Comparison of ENCODE assay signal across 11 mouse cellular contexts in genomic region chr7:18884745-18885422, GRCm38 (mm10). TPM values are rescaled to one million over a fixed set of nuclear protein-coding genes. Genes with fewer than 3 reads are reported as not detected.
A peak's percentile ranks its signal among the peaks of the same experiment; 100 is the strongest.
DNase-seq lines count a peak whose midpoint lies in the region; ATAC-seq and TF ChIP-seq lines count a peak whose summit lies in the region.
"Had no signal": no experiment of that assay in that cellular context is flagged by ENCODE, and none has a peak within 500 bp of the region (broad histone marks: within the 10 kb centered on the region; RNA-seq: fewer than 3 reads in every experiment).

No protein-coding gene starts in this region.

- H3K27me3 ChIP-seq in embryonic facial prominence, embryonic 13.5 days: no peaks in the 10 kb centered on the region
- no peaks in the 10 kb centered on the region for H3K27me3 ChIP-seq in embryonic facial prominence, embryonic 10.5 days (replicated peaks; ENCODE audit: low read depth, poor library complexity, severe bottlenecking)
- H3K27me3 ChIP-seq: embryonic facial prominence, embryonic 12.5 days; liver, embryonic 13.5 days had no signal

- no peak for ATAC-seq in embryonic facial prominence, embryonic 13.5 days (ENCODE audit: insufficient number of reproducible peaks, insufficient read depth, low FRiP score, low TSS enrichment, low read depth)
- ATAC-seq in megakaryocyte-erythroid progenitor cell, adult 5-6 weeks (replicated peaks; ENCODE audit: low FRiP score, low TSS enrichment, poor library complexity, severe bottlenecking): peak; percentile 35; the same call in 1 of the 2 replicates

- TF ChIP-seq CTCF in lung, adult 2 months (IDR thresholded peaks at IDR 0.05; ENCODE audit: insufficient read depth, low read length): no peak
- TF ChIP-seq CTCF in bone marrow, adult 2 months (IDR thresholded peaks at IDR 0.05; ENCODE audit: control insufficient read depth, insufficient read depth, low read length): no peak

- 63% methylated on average over 13 of the region's 13 CpGs for WGBS in embryonic facial prominence, embryonic 13.5 days
- WGBS in embryonic facial prominence, embryonic 10.5 days: 59% methylated on average over 13 of the region's 13 CpGs
- 33% methylated on average over 13 of the region's 13 CpGs for WGBS in lung, adult 2 months
- WGBS in bone marrow, adult 2 months: 8% methylated on average over 13 of the region's 13 CpGs

- H3K4me3 ChIP-seq in embryonic facial prominence, embryonic 13.5 days: no peak overlapping the region
- no peak overlapping the region for H3K4me3 ChIP-seq in embryonic facial prominence, embryonic 10.5 days
- H3K4me3 ChIP-seq in lung, adult 2 months (replicated peaks; ENCODE audit: extremely low read depth, low read depth, low read length): peak overlapping the region; percentile 6
- H3K4me3 ChIP-seq in bone marrow, adult 2 months (replicated peaks; ENCODE audit: control insufficient read depth, low read depth, low read length): peak overlapping the region; percentile 82
- H3K4me3 ChIP-seq: embryonic facial prominence, embryonic 12.5 days; liver, embryonic 13.5 days had no signal

- H3K4me2 ChIP-seq in embryonic facial prominence, embryonic 13.5 days: no peak overlapping the region
- H3K4me2 ChIP-seq: embryonic facial prominence, embryonic 12.5 days; liver, embryonic 13.5 days had no signal

- DNase-seq in embryonic facial prominence, embryonic 10.5 days (ENCODE audit: low spot score): no peak
- no peak for DNase-seq in lung, adult 2 months
- DNase-seq in lung, adult 18-20 months: no peak
- DNase-seq in ovary, adult 18-20 months (ENCODE audit: low spot score): no peak
- DNase-seq in ovary, postnatal 10 days (ENCODE audit: low spot score): no peak
- DNase-seq: heart, postnatal 10 days; liver, embryonic 13.5 days had no signal

- no peak for TF ChIP-seq POLR2A in lung, adult 2 months (IDR thresholded peaks at IDR 0.05; ENCODE audit: borderline replicate concordance, extremely low read depth, low read depth, low read length)
- no peak for TF ChIP-seq POLR2A in bone marrow, adult 2 months (IDR thresholded peaks at IDR 0.05; ENCODE audit: borderline replicate concordance, control insufficient read depth, low read depth, low read length)

- no peaks in the 10 kb centered on the region for H3K4me1 ChIP-seq in embryonic facial prominence, embryonic 13.5 days
- H3K4me1 ChIP-seq in embryonic facial prominence, embryonic 10.5 days: 0 out of 2 replicates have a peak, but pooled peaks cover 3% of the 10 kb centered on the region
- peaks cover 10% of the 10 kb centered on the region for H3K4me1 ChIP-seq in lung, adult 2 months (ENCODE audit: control insufficient read depth, insufficient read depth, low read length)
- H3K4me1 ChIP-seq in bone marrow, adult 2 months (ENCODE audit: control insufficient read depth, insufficient read depth, low read length): peaks cover 4% of the 10 kb centered on the region
- H3K4me1 ChIP-seq: embryonic facial prominence, embryonic 12.5 days had no signal

- no peak overlapping the region for H3K27ac ChIP-seq in embryonic facial prominence, embryonic 13.5 days
- no peak overlapping the region for H3K27ac ChIP-seq in embryonic facial prominence, embryonic 10.5 days (replicated peaks)
- H3K27ac ChIP-seq in bone marrow, adult 2 months (ENCODE audit: control insufficient read depth, insufficient read depth, low read depth, low read length, poor library complexity): peak overlapping the region; percentile 88
- H3K27ac ChIP-seq: embryonic facial prominence, embryonic 12.5 days; liver, embryonic 13.5 days had no signal

- 0 out of 2 replicates have a peak, but pooled peaks cover 3% of the 10 kb centered on the region for H3K36me3 ChIP-seq in embryonic facial prominence, embryonic 13.5 days
- H3K36me3 ChIP-seq in embryonic facial prominence, embryonic 10.5 days (replicated peaks): no peaks in the 10 kb centered on the region; the same call in 1 of the 2 replicates
- H3K36me3 ChIP-seq: embryonic facial prominence, embryonic 12.5 days; liver, embryonic 13.5 days had no signal

- H3K9ac ChIP-seq in embryonic facial prominence, embryonic 13.5 days: peak overlapping the region; percentile 40; the same call in 1 of the 2 replicates
- H3K9ac ChIP-seq: embryonic facial prominence, embryonic 12.5 days; liver, embryonic 13.5 days had no signal

- no peaks in the 10 kb centered on the region for H3K9me3 ChIP-seq in embryonic facial prominence, embryonic 13.5 days
- H3K9me3 ChIP-seq in embryonic facial prominence, embryonic 10.5 days: no peaks in the 10 kb centered on the region
- H3K9me3 ChIP-seq: embryonic facial prominence, embryonic 12.5 days; liver, embryonic 13.5 days had no signal

RNA-seq across cellular contexts. Expression of gene Pglyrp1, which starts 13.8 kb away (rescaled TPM):
- polyA plus RNA-seq in embryonic facial prominence, embryonic 13.5 days (2015; fragmentation: Nextera tagmentation; extraction: Ambion mirVana): 0.76 and 2.9 TPM in 2 replicates
- polyA plus RNA-seq in embryonic facial prominence, embryonic 10.5 days (2016; fragmentation: Nextera tagmentation; extraction: Ambion mirVana): 0.69 and 0.70 TPM in 2 replicates
- 46.7 and 112 TPM in 2 replicates for polyA plus RNA-seq in lung, adult 2 months (2012; rRNA removed)
- 72.2 and 201 TPM in 2 replicates for polyA plus RNA-seq in bone marrow, adult 2 months (2011; ENCODE audit: insufficient read depth, insufficient read length, low replicate concordance, missing spikeins)
- 1.9 and 43.9 TPM in 2 replicates for total RNA-seq in megakaryocyte-erythroid progenitor cell, adult 5-6 weeks (2014; fragmentation: Nextera tagmentation)
- 0.61 and 2.2 TPM in 2 replicates for total RNA-seq in megakaryocyte-erythroid progenitor cell, adult 5-6 weeks (2017)

RNA-seq across cellular contexts. Expression of gene Ccdc61, which starts 25.3 kb away (rescaled TPM):
- polyA plus RNA-seq in embryonic facial prominence, embryonic 13.5 days (2015; fragmentation: Nextera tagmentation; extraction: Ambion mirVana): 26.3 and 35.6 TPM in 2 replicates
- 30.9 and 34.8 TPM in 2 replicates for polyA plus RNA-seq in embryonic facial prominence, embryonic 10.5 days (2016; fragmentation: Nextera tagmentation; extraction: Ambion mirVana)
- polyA plus RNA-seq in lung, adult 2 months (2012; rRNA removed): 22.7 and 26.9 TPM in 2 replicates
- 18.7 and 40.4 TPM in 2 replicates for polyA plus RNA-seq in bone marrow, adult 2 months (2011; ENCODE audit: insufficient read depth, insufficient read length, low replicate concordance, missing spikeins)
- 23.6 and 42.3 TPM in 2 replicates for total RNA-seq in megakaryocyte-erythroid progenitor cell, adult 5-6 weeks (2014; fragmentation: Nextera tagmentation)
- 6.8 and 13.3 TPM in 2 replicates for total RNA-seq in megakaryocyte-erythroid progenitor cell, adult 5-6 weeks (2017)

RNA-seq across cellular contexts. Expression of gene Nova2, which starts 40.8 kb away (rescaled TPM):
- polyA plus RNA-seq in embryonic facial prominence, embryonic 13.5 days (2015; fragmentation: Nextera tagmentation; extraction: Ambion mirVana): 0.62 and 0.65 TPM in 2 replicates
- polyA plus RNA-seq in embryonic facial prominence, embryonic 10.5 days (2016; fragmentation: Nextera tagmentation; extraction: Ambion mirVana): 0.98 and 1.5 TPM in 2 replicates
- 4.2 and 5.0 TPM in 2 replicates for polyA plus RNA-seq in lung, adult 2 months (2012; rRNA removed)
- 0.16 and 0.35 TPM in 2 replicates for polyA plus RNA-seq in bone marrow, adult 2 months (2011; ENCODE audit: insufficient read depth, insufficient read length, low replicate concordance, missing spikeins)
- total RNA-seq in megakaryocyte-erythroid progenitor cell, adult 5-6 weeks (2014; fragmentation: Nextera tagmentation): not detected in 2 replicates
- total RNA-seq in megakaryocyte-erythroid progenitor cell, adult 5-6 weeks (2017): not detected in 2 replicates

RNA-seq across cellular contexts. Expression of gene Mill2, which starts 45.1 kb away (rescaled TPM):
- polyA plus RNA-seq in embryonic facial prominence, embryonic 13.5 days (2015; fragmentation: Nextera tagmentation; extraction: Ambion mirVana): 0.38 and 0.39 TPM in 2 replicates
- not detected in 2 replicates for polyA plus RNA-seq in embryonic facial prominence, embryonic 10.5 days (2016; fragmentation: Nextera tagmentation; extraction: Ambion mirVana)
- polyA plus RNA-seq in lung, adult 2 months (2012; rRNA removed): 17.1 and 27.9 TPM in 2 replicates
- polyA plus RNA-seq in bone marrow, adult 2 months (2011; ENCODE audit: insufficient read depth, insufficient read length, low replicate concordance, missing spikeins): 1.5 and 3.6 TPM in 2 replicates
- 1.4 TPM in 1 of 2 replicates, not detected in the other for total RNA-seq in megakaryocyte-erythroid progenitor cell, adult 5-6 weeks (2014; fragmentation: Nextera tagmentation)
- total RNA-seq in megakaryocyte-erythroid progenitor cell, adult 5-6 weeks (2017): 2.0 TPM in 1 of 2 replicates, not detected in the other

Comparison
In these comparisons a context has a peak if more than half of its experiments do, and no peak if none do; other contexts are left out.
1. H3K4me3 ChIP-seq: peak in lung, adult 2 months (single experiment) and bone marrow, adult 2 months (single experiment); none in embryonic facial prominence, embryonic 13.5 days (single experiment) and embryonic facial prominence, embryonic 10.5 days (single experiment).
2. RNA of gene Pglyrp1, which starts 13.8 kb away (polyA plus RNA-seq): 72.2 to 201 TPM in bone marrow, adult 2 months and 46.7 to 112 TPM in lung, adult 2 months; 0.76 to 2.9 TPM in embryonic facial prominence, embryonic 13.5 days and 0.69 to 0.70 TPM in embryonic facial prominence, embryonic 10.5 days; every median in the first group is over 10 times any median in the second.